ENCODE assay signal across 8 mouse cellular contexts in the genomic region with DNA sequence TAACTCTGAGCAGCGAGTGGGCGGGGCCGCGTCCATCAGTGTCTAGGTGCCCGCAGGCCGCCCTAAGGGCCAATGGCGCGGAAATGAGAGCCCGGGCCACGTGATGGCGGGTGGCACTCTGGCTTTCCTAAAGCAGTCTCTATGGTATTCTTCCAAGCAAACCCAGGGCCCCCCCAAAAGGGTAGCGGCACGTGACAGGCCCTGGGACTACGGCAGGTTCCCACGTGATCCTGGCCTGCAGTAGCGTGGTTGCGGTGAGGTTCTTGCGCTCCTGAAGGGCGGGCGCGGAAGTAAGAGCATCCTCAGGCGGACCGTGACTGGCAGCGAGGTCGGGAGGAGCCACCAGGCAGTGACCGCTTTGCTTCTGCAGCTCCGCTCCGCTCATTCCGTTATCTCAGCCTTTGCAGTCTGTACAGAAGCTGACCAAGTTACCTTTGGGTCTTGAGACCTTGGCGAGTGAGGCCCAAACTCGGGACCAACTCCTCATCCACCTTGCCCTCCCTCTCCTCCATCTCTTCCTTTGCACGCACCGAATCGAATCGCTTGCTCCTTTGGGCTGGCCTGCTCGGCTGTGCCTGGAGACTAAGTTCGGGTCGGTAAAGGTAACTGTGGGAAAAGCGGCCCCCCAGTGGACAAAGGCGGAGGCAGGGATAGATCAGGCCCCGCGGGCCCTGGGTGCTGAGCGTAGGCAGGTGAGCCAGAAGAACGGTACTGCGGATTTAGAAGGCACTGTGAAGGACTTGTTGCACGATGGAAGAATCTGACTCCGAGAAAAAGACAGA. TPM values are rescaled to one million over a fixed set of nuclear protein-coding genes. Genes with fewer than 3 reads are reported as not detected.
A peak's percentile ranks its signal among the peaks of the same experiment; 100 is the strongest.
DNase-seq lines count a peak whose midpoint lies in the region; ATAC-seq lines count a peak whose summit lies in the region.

Gene Rragb, plus strand, starts transcription at position 248 of the 782 bp plus-strand sequence.

- no peaks in the 10 kb centered on the region for H3K9me3 ChIP-seq in heart, embryonic 14.5 days (ENCODE audit: control insufficient read depth, low read length)
- H3K9me3 ChIP-seq in liver, embryonic 12.5 days (replicated peaks) = no peaks in the 10 kb centered on the region

- H3K4me3 ChIP-seq in heart, embryonic 14.5 days (ENCODE audit: control insufficient read depth in 1 of 2, insufficient read depth in 1 of 2, low read depth in 1 of 2, low read length in 2 of 2) = peak within 1 kb of the TSS; percentile 52 to 62
- H3K4me3 ChIP-seq in liver, embryonic 12.5 days = peak within 1 kb of the TSS; percentile 50

- H3K27me3 ChIP-seq in heart, embryonic 14.5 days (ENCODE audit: control insufficient read depth, insufficient read depth, low read length) = no peaks in the 10 kb centered on the region
- peaks cover 15% of the 10 kb centered on the region; the same call in 1 of the 2 replicates for H3K27me3 ChIP-seq in liver, embryonic 12.5 days (replicated peaks)
- no peaks in the 10 kb centered on the region for H3K27me3 ChIP-seq in splenic B cell, adult 2 months (ENCODE audit: control insufficient read depth, insufficient read depth, low read length, poor library complexity, severe bottlenecking)

- no peaks in the 10 kb centered on the region for H3K36me3 ChIP-seq in heart, embryonic 14.5 days (ENCODE audit: control insufficient read depth, insufficient read depth, low read length)
- no peaks in the 10 kb centered on the region for H3K36me3 ChIP-seq in liver, embryonic 12.5 days
- H3K36me3 ChIP-seq in splenic B cell, adult 2 months (ENCODE audit: control insufficient read depth, insufficient read depth, low read length, poor library complexity, severe bottlenecking) = no peaks in the 10 kb centered on the region

- peak; percentile 83 for DNase-seq in B cell, adult 2 months
- peak; percentile 2 for DNase-seq in c-Kit-negative CD71-positive TER-119-positive erythroid progenitor cells, embryonic 14.5 days (ENCODE audit: low read depth, low spot score)
- peak; percentile 27 for DNase-seq in fibroblast of lung, adult 2 months (ENCODE audit: low read depth)
- DNase-seq in kidney, postnatal 14 days = peak; percentile 74
- peak; percentile 79 for DNase-seq in naive thymus-derived CD4-positive, alpha-beta T cell, adult 2 months (ENCODE audit: low read depth)
- DNase-seq in splenic B cell, adult 2 months (ENCODE audit: low read depth, low spot score) = peak; percentile 82

- H3K27ac ChIP-seq in heart, embryonic 14.5 days (replicated peaks in 1 of 2; ENCODE audit: control insufficient read depth in 1 of 2, insufficient read depth in 1 of 2, low read depth in 2 of 2, low read length in 2 of 2) = peak within 1 kb of the TSS; percentile 8 to 50; a peak in 2 of 4 replicates
- H3K27ac ChIP-seq in liver, embryonic 12.5 days = no peak within 1 kb of the TSS

- H3K4me1 ChIP-seq in heart, embryonic 14.5 days (ENCODE audit: control insufficient read depth in 2 of 2, insufficient read depth in 2 of 2, low read length in 2 of 2) = no peaks in the 10 kb centered on the region
- H3K4me1 ChIP-seq in liver, embryonic 12.5 days = no peaks in the 10 kb centered on the region

- peak; percentile 82 for ATAC-seq in heart, embryonic 14.5 days (ENCODE audit: insufficient number of reproducible peaks, insufficient read depth, low FRiP score, low read depth)
- ATAC-seq in liver, embryonic 12.5 days = peak; percentile 89

- peak within 1 kb of the TSS; percentile 66 for H3K4me2 ChIP-seq in heart, embryonic 14.5 days (ENCODE audit: low read length)
- peak within 1 kb of the TSS; percentile 68 for H3K4me2 ChIP-seq in liver, embryonic 12.5 days

- WGBS in heart, embryonic 14.5 days = 16% methylated on average over 46 of the region's 47 CpGs
- WGBS in liver, embryonic 12.5 days (ENCODE audit: insufficient replicate concordance) = 8% methylated on average over 47 of the region's 47 CpGs

- peak within 1 kb of the TSS; percentile 64 for H3K9ac ChIP-seq in heart, embryonic 14.5 days (ENCODE audit: low read length)
- H3K9ac ChIP-seq in liver, embryonic 12.5 days = peak within 1 kb of the TSS; percentile 22; the same call in 1 of the 2 replicates

RNA-seq across cellular contexts. Expression of gene Rragb, which starts in this region (rescaled TPM):
- polyA plus RNA-seq in heart, embryonic 14.5 days (2014; fragmentation: Nextera tagmentation; extraction: Ambion mirVana) = 1.6 and 1.9 TPM in 2 replicates
- 0.66 and 0.81 TPM in 2 replicates for polyA plus RNA-seq in liver, embryonic 12.5 days (2016; fragmentation: Nextera tagmentation; extraction: Ambion mirVana)

Comparison
In these comparisons a context has a peak if more than half of its experiments do, and no peak if none do; other contexts are left out.
1. Peak in ATAC-seq, H3K4me3 ChIP-seq, H3K9ac ChIP-seq and H3K4me2 ChIP-seq in liver, embryonic 12.5 days; RNA of the gene not detected or under 1 TPM.
2. DNase-seq: peak in every context shown above with its lines; median percentile 83 in B cell, adult 2 months; 82 in splenic B cell, adult 2 months; 79 in naive thymus-derived CD4-positive, alpha-beta T cell, adult 2 months; 74 in kidney, postnatal 14 days; 27 in fibroblast of lung, adult 2 months; 2 in c-Kit-negative CD71-positive TER-119-positive erythroid progenitor cells, embryonic 14.5 days.